Mouse (Mus musculus) intestine, embryonic 14.5 days (tissue): Measurements from ENCODE around the gene Rusc1. TPM values are rescaled to one million over a fixed set of nuclear protein-coding genes. Genes with fewer than 3 reads are reported as not detected.
A peak's percentile ranks its signal among the peaks of the same experiment; 100 is the strongest.
"Not testable (repeated sequence)": the region's sequence is repeated elsewhere in the genome, so short reads cannot be mapped to it uniquely, and the experiment has no call there.

ENCODE experiments used
- ATAC-seq: fragments of 200-750 bp; cut with Nextera tagmentation; replicated peaks from 2 replicates; pipeline ENCODE4 v1.8.0; 2017; ENCODE audit warnings: low read depth, moderate number of reproducible peaks, moderate TSS enrichment, moderate library complexity; ENCODE audit not compliant: low FRiP score, low TSS enrichment
- DNase-seq: peaks from one replicate; pipeline ENCODE4 v3.0.0-alpha.2; 2018; ENCODE audit warnings: low spot score
- H3K27ac ChIP-seq: fragments of 300-500 bp; sonication (generic); 2 replicates; pipeline ENCODE4 v1.5.1; 2014; ENCODE audit warnings: low read depth, mild to moderate bottlenecking, control low read depth
- H3K27me3 ChIP-seq: fragments of 300-500 bp; sonication (generic); replicated peaks from 2 replicates; pipeline ENCODE4 v1.6.1; 2014; ENCODE audit warnings: low read length, control low read depth; ENCODE audit not compliant: control insufficient read depth, insufficient read depth
- H3K36me3 ChIP-seq: fragments of 300-500 bp; sonication (generic); 2 replicates; pipeline ENCODE4 v1.6.1; 2014; ENCODE audit warnings: low read length, control low read depth; ENCODE audit not compliant: control insufficient read depth, insufficient read depth
- H3K4me1 ChIP-seq: fragments of 300-500 bp; sonication (generic); replicated peaks from 2 replicates; pipeline ENCODE4 v1.6.1; 2014; ENCODE audit warnings: low read length, control low read depth, mixed read lengths; ENCODE audit not compliant: control insufficient read depth, insufficient read depth
- H3K4me2 ChIP-seq: fragments of 300-500 bp; sonication (generic); 2 replicates; pipeline ENCODE4 v1.6.1; 2014; ENCODE audit warnings: low read length
- H3K4me3 ChIP-seq: fragments of 300-500 bp; sonication (generic); 2 replicates; pipeline ENCODE4 v1.5.1; 2014; ENCODE audit warnings: low read depth, low read length, control low read depth, mixed read lengths
- H3K9ac ChIP-seq: fragments of 300-500 bp; sonication (generic); 2 replicates; pipeline ENCODE4 v1.6.1; 2014; ENCODE audit warnings: mild to moderate bottlenecking, low read length
- H3K9me3 ChIP-seq: fragments of 300-500 bp; sonication (generic); 2 replicates; pipeline ENCODE4 v1.6.1; 2016; ENCODE audit warnings: low read length, control low read depth; ENCODE audit not compliant: control insufficient read depth
- WGBS: fragments of 180-500 bp; shearing (Covaris S2); extraction: QIAGEN DNeasy Blood & Tissue Kit; methylation state at CpG from one replicate; pipeline ENCODE4 v1.1.7; 2014; 5-methylcytosine and 5-hydroxymethylcytosine counted together
- polyA plus RNA-seq: library from polyadenylated mRNA; unstranded; fragments of >200 nt; fragmentation: Nextera tagmentation; extraction: Ambion mirVana; gene quantifications from 2 replicates; pipeline ENCODE4 v1.2.1, GENCODE M21; 2014

The Rusc1 gene
- polyA plus RNA-seq, 1 experiment from 2014 or later = 22.2 TPM

DNA sequence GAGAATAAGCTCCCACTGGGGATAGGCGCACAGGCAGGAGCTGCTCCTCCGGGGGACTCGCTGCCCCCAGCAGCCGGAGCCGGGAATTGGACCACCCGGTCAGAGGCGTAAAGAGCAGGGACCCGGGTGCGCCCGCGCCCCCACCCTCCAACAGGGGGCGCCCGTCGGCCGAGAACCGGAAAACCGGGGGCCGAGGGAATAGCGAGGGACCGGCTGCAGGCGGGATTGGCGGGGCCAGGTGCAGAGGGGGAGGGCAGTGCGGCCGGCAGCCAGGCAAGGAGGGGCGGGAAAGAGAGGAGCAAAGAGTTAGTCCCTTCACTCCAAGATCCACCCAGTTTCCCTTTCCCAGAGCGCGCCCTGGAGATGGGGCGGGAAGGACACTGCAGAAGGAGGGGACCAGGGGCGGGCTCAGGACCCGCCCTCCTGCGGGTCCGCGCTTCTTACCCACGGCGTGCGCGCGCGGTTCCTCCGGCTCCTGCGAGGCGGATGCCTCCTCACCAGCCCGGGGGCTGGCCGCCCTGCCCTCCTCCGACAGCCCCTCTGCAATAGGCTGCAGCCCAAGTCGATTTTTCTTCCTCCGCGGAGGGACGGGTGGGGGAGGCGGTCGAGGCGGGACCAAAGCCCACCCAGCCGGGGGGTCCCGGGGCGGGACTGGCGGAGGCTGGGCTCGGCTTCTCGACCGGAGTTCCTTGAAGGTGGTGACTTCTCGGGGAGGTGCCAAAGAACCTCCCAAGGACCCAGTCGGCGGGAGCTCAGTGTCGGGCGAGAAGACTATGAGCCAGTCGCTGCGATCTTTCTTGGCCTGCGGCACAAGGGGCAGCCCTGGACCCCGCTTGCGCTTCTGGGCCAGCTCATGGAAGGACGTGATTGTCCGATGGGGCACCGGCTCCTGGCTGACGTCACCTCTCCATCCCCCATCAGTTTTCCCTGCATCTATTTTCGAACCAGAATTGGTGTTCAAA, 2.1 kb downstream of the Rusc1 start:
- H3K36me3 ChIP-seq = peaks cover 23% of the 10 kb centered on the region
- H3K4me1 ChIP-seq = peaks cover 13% of the 10 kb centered on the region; the same call in 1 of the 2 replicates
- H3K4me3 ChIP-seq = peak overlapping the region; percentile 59
- peaks cover 20% of the 10 kb centered on the region for H3K27me3 ChIP-seq
- peak overlapping the region; percentile 43 for H3K27ac ChIP-seq
- DNase-seq (peak; percentile 94), ATAC-seq (peak; percentile 76)
- no peaks in the 10 kb centered on the region for H3K9me3 ChIP-seq
- H3K9ac ChIP-seq = peak overlapping the region; percentile 59
- peak overlapping the region; percentile 99 for H3K4me2 ChIP-seq
- WGBS = under 1% methylated on average over 61 of the region's 74 CpGs

GRCm38 (mm10) chr3:89089882-89090591, 3.1 kb downstream of the Rusc1 start:
- Histone ChIP-seq H3K27ac (peak overlapping the region; percentile 43), H3K4me1 (peaks cover 13% of the 10 kb centered on the region; the same call in 1 of the 2 replicates), H3K4me2 (peak overlapping the region; percentile 99), H3K36me3 (peaks cover 13% of the 10 kb centered on the region), H3K9ac (peak overlapping the region; percentile 59), H3K27me3 (peaks cover 20% of the 10 kb centered on the region), H3K4me3 (peak overlapping the region; percentile 59), H3K9me3 (no peaks in the 10 kb centered on the region)
- peak; percentile 87 for DNase-seq
- peak; percentile 80 for ATAC-seq
- WGBS = under 1% methylated on average over 40 of the region's 40 CpGs

- H3K9me3 ChIP-seq = no peaks in the 10 kb centered on the region
- no peak for ATAC-seq
- H3K4me2 ChIP-seq = peak overlapping the region; percentile 99
- peaks cover 13% of the 10 kb centered on the region; the same call in 1 of the 2 replicates for H3K4me1 ChIP-seq
- H3K9ac ChIP-seq = no peak overlapping the region
- 54% methylated on average over 14 of the region's 14 CpGs for WGBS
- H3K4me3 ChIP-seq = peak overlapping the region; percentile 59
- H3K27ac ChIP-seq = no peak overlapping the region
- DNase-seq = no peak
- peaks cover 20% of the 10 kb centered on the region for H3K27me3 ChIP-seq
- H3K36me3 ChIP-seq = 0 out of 2 replicates have a peak, but pooled peaks cover 10% of the 10 kb centered on the region
Observed at GRCm38 (mm10) chr3:89088974-89089373, 4.1 kb downstream of the Rusc1 start.

GRCm38 (mm10) chr3:89087338-89088110, 5.6 kb downstream of the Rusc1 start:
- Histone ChIP-seq H3K9me3 (no peaks in the 10 kb centered on the region), H3K27me3 (peaks cover 15% of the 10 kb centered on the region), H3K4me1 (peaks cover 10% of the 10 kb centered on the region; the same call in 1 of the 2 replicates), H3K9ac (no peak overlapping the region), H3K4me2 (peak overlapping the region; percentile 33), H3K27ac (no peak overlapping the region), H3K36me3 (0 out of 2 replicates have a peak, but pooled peaks cover 10% of the 10 kb centered on the region), H3K4me3 (no peak overlapping the region)
- DNase-seq (peak; percentile 92), ATAC-seq (no peak)
- 27% methylated on average over 21 of the region's 21 CpGs for WGBS

DNA sequence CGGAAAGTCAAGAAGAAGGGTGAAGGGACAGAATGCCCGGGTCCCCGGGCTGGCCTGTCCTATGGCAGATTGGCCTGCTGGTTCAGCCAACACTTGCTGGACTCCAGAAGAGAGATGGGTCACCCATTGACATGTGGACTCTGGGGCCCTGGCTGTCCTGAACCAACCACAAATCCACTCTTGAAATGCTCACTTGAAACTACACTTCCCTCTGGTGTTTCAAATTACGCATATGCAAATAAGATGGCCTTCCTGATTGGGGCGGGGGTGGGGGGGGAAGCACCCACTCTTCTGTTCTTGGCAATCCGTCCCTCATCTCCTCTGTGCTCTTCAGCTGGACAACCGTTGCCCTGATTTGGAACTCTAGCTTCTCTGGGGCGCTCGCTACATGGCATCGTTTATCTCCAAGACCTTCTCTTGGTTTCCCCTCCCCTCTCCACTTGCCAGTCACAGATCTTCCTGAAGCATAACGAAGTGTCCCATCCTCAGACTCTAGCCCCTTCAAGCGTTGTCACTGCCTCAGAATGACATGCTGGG, 8.4 kb downstream of the Rusc1 start:
- Histone ChIP-seq H3K9me3 (no peaks in the 10 kb centered on the region), H3K9ac (no peak overlapping the region), H3K27me3 (0 out of 2 replicates have a peak, but pooled peaks cover 6% of the 10 kb centered on the region), H3K4me3 (no peak overlapping the region), H3K4me1 (peaks cover 10% of the 10 kb centered on the region; the same call in 1 of the 2 replicates), H3K36me3 (peaks cover 24% of the 10 kb centered on the region), H3K27ac (no peak overlapping the region), H3K4me2 (no peak overlapping the region)
- no peak for ATAC-seq
- no peak for DNase-seq
- WGBS = 84% methylated on average over 12 of the region's 12 CpGs

DNA sequence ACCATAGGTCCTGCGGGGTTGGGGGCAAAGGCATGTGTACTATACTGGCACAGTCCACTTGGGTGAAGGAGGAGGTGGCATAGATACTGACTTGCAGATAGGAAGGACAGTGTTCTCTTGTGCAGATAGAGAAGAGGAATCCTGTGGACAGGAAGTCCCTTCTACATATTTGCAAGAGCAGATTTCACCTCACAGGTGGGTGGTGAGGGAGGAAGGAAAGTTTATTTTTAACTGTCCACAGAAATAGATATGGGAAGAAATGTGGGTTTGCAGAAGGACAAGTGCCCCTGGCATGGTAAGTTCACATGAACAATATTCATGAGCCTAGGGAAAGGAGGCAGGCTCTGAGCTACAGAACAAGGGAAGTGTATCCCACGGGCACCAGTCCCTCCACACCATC, 9.0 kb downstream of the Rusc1 start:
- Histone ChIP-seq H3K27me3 (0 out of 2 replicates have a peak, but pooled peaks cover 6% of the 10 kb centered on the region), H3K36me3 (peaks cover 30% of the 10 kb centered on the region), H3K4me1 (peaks cover 6% of the 10 kb centered on the region; the same call in 1 of the 2 replicates), H3K4me3 (no peak overlapping the region), H3K4me2 (no peak overlapping the region), H3K9ac (no peak overlapping the region), H3K27ac (no peak overlapping the region), H3K9me3 (no peaks in the 10 kb centered on the region)
- 77% methylated on average over 2 of the region's 2 CpGs for WGBS
- ATAC-seq (no peak), DNase-seq (no peak)

DNA sequence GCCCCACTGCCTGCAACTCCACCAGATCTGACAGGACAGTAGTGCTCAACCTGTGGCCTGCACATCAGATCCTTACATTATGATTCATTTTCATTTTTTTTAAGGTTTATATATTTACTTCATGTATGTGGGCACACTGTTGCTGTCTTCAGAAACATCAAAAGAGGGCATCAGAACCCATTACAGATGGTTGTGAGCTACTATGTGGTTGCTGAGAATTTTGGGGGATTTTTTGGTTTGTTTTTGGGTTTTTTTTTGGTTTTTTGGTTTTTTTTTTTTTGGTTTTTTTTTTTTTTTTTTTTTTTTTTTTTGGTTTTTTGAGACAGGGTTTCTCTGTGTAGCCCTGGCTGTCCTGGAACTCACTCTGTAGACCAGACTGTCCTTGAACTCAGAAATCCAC, 10.8 kb downstream of the Rusc1 start:
- not testable (repeated sequence) for ATAC-seq, H3K27ac ChIP-seq, H3K27me3 ChIP-seq, H3K4me2 ChIP-seq, H3K9me3 ChIP-seq, DNase-seq, H3K9ac ChIP-seq, H3K4me3 ChIP-seq, H3K4me1 ChIP-seq
- peaks cover 47% of the 10 kb centered on the region for H3K36me3 ChIP-seq

- 90% methylated on average over 9 of the region's 9 CpGs for WGBS
- no peaks in the 10 kb centered on the region for H3K4me1 ChIP-seq
- no peaks in the 10 kb centered on the region for H3K9me3 ChIP-seq
- H3K27me3 ChIP-seq = no peaks in the 10 kb centered on the region
- DNase-seq = no peak
- peaks cover 84% of the 10 kb centered on the region for H3K36me3 ChIP-seq
- H3K4me3 ChIP-seq = no peak overlapping the region
- H3K9ac ChIP-seq = no peak overlapping the region
- H3K27ac ChIP-seq = no peak overlapping the region
- no peak for ATAC-seq
- no peak overlapping the region for H3K4me2 ChIP-seq
Observed at GRCm38 (mm10) chr3:89077383-89077782, 15.7 kb downstream of the Rusc1 start.
